Mouse (Mus musculus) lung, adult 2 months (tissue): ENCODE results near the gene Tnfaip3. TPM values are rescaled to one million over a fixed set of nuclear protein-coding genes. Genes with fewer than 3 reads are reported as not detected.

Experiments
- DNase-seq: peaks from one replicate; pipeline ENCODE4 v3.0.0; 2022
- H3K4me1 ChIP-seq: fragments of 200-500 bp; 2 replicates; pipeline ENCODE4 v1.6.1; 2011; ENCODE audit warnings: low read length; ENCODE audit not compliant: control insufficient read depth, insufficient read depth
- H3K4me3 ChIP-seq: fragments of 200-500 bp; replicated peaks from 2 replicates; pipeline ENCODE3; 2011; ENCODE audit warnings: low read depth, mild to moderate bottlenecking, control low read depth, low read length; ENCODE audit errors: extremely low read depth
- CTCF ChIP-seq: fragments of 200-500 bp; IDR thresholded peaks from 2 replicates; pipeline ENCODE4 v1.5.1; 2011; ENCODE audit warnings: mild to moderate bottlenecking, low read length, control low read depth; ENCODE audit not compliant: insufficient read depth
- POLR2A ChIP-seq: fragments of 200-500 bp; IDR thresholded peaks from 2 replicates; pipeline ENCODE4 v1.6.1; 2011; ENCODE audit warnings: low read depth, mild to moderate bottlenecking, control low read depth, low read length, borderline replicate concordance; ENCODE audit errors: extremely low read depth
- WGBS: fragments of 180-500 bp; shearing (Covaris S2); methylation state at CpG from one replicate; pipeline ENCODE4 v1.1.7; 2018; 5-methylcytosine and 5-hydroxymethylcytosine counted together
- polyA plus RNA-seq: library from polyadenylated mRNA; depleted of rRNA; stranded (reverse); fragments of >200 nt; gene quantifications from 2 replicates; pipeline ENCODE4 v1.2.3, GENCODE M21; 2012

Gene Tnfaip3
- polyA plus RNA-seq, 1 experiment, result 7.2 TPM

DNA sequence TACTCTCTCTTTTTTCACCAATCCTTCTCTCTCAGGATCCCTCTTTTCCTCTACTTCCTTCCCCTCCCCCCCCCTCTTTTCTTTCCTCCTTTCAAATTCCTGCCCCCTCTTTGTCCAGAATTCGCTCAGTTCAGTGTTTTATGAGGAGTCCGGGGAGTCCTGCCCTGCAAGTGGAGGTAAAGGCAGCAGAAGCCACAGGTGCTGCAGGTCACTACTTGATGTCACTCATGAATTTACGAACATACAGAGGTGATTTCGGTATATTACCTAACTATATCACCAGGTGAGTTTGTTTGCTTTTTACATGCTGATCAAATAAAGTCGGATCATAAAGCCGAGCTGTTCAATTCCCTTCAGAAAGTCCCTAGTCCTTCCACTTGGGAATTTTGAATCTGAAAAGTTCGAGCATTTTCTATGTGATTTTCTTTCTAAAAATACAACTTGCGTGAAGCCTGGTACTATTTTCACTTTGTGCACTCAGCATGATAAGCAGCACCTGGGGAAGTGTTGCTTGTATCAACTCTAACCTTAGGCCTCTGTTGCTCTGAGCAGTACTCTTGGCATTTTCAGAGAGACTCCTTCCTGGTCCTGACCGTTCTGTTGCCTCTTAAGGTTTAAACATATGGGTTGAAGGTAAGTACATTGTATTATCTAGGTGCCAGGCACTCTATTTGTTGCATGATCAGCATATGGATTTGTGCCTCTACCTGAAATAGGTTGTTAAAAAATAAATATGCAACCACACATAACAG is 29.5 kb upstream of the Tnfaip3 start:
- WGBS, result 73% methylated on average over 9 of the region's 9 CpGs
- H3K4me3 ChIP-seq, result no peak overlapping the region
- H3K4me1 ChIP-seq, result no peaks in the 10 kb centered on the region
- DNase-seq, result no peak
- no peak for TF ChIP-seq CTCF
- TF ChIP-seq POLR2A, result no peak

- no peak for DNase-seq
- 63% methylated on average over 4 of the region's 4 CpGs for WGBS
- TF ChIP-seq POLR2A (no peak), CTCF (no peak)
- Histone ChIP-seq H3K4me3 (no peak overlapping the region), H3K4me1 (no peaks in the 10 kb centered on the region)
Measured at GRCm38 (mm10) chr10:19043529-19044262, 28.2 kb upstream of the Tnfaip3 start.

- 86% methylated on average over 2 of the region's 2 CpGs for WGBS
- H3K4me1 ChIP-seq, result peaks cover 3% of the 10 kb centered on the region
- TF ChIP-seq POLR2A, result no peak
- DNase-seq, result no peak
- no peak overlapping the region for H3K4me3 ChIP-seq
Measured at GRCm38 (mm10) chr10:19040147-19040546, 24.7 kb upstream of the Tnfaip3 start.

GRCm38 (mm10) chr10:19034764-19035163 is 19.3 kb upstream of the Tnfaip3 start:
- H3K4me1 ChIP-seq, result peaks cover 10% of the 10 kb centered on the region
- DNase-seq, result no peak
- TF ChIP-seq POLR2A, result no peak
- no peak for TF ChIP-seq CTCF
- 44% methylated on average over 3 of the region's 3 CpGs for WGBS
- no peak overlapping the region for H3K4me3 ChIP-seq

GRCm38 (mm10) chr10:19033696-19034095 is 18.2 kb upstream of the Tnfaip3 start:
- Histone ChIP-seq H3K4me1 (peaks cover 10% of the 10 kb centered on the region), H3K4me3 (no peak overlapping the region)
- no peak for DNase-seq
- WGBS, result 59% methylated on average over 1 of the region's 1 CpGs
- TF ChIP-seq CTCF, result no peak
- no peak for TF ChIP-seq POLR2A

GRCm38 (mm10) chr10:19031875-19032274 is 16.4 kb upstream of the Tnfaip3 start:
- Histone ChIP-seq H3K4me3 (no peak overlapping the region), H3K4me1 (peaks cover 10% of the 10 kb centered on the region)
- no peak for DNase-seq
- TF ChIP-seq CTCF (no peak), POLR2A (no peak)

DNA sequence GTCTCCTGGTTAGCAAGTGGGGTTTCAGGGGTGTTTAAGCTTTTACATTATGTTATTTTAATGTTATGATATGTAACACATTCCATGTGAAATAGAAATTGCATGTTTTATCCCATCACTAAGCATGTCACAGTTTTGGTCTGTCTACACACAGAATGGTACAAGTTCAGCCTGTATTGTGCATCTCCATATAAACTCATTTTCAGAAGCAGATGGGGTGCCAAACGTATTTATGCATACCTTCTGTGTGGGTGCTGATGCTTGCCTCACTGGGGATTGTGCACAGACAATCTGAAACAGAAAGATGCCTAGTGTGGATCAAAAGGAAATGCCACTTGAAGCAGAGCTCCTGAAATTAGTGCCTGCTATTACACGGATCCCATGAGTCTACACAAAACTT is 15.2 kb upstream of the Tnfaip3 start:
- no peak for DNase-seq
- H3K4me3 ChIP-seq, result no peak overlapping the region
- WGBS, result 71% methylated on average over 2 of the region's 2 CpGs
- peaks cover 10% of the 10 kb centered on the region for H3K4me1 ChIP-seq
- no peak for TF ChIP-seq POLR2A
- TF ChIP-seq CTCF, result no peak

DNA sequence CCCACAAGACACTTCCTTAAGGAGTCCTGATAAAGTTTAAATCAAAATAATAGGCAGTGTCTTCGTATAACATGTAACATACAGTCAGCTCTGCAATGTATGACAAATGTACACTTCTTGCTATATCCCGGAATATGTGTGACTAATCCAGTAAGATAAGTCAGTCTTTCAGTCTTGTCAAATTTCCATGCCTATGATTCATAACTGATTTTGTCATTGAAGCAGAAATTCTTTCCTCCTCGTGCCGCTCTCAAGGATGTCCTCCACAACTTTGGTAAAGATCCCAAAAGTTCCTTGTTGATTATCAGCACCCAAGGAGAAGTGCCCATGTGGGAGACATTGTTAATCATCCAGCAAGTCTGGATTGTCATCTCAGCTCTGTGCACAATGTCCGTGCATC is 11.3 kb upstream of the Tnfaip3 start:
- no peak for TF ChIP-seq CTCF
- TF ChIP-seq POLR2A, result no peak
- no peak overlapping the region for H3K4me3 ChIP-seq
- 86% methylated on average over 5 of the region's 5 CpGs for WGBS
- H3K4me1 ChIP-seq, result no peaks in the 10 kb centered on the region
- DNase-seq, result no peak

GRCm38 (mm10) chr10:19024353-19024752 is 8.9 kb upstream of the Tnfaip3 start:
- WGBS, result 83% methylated on average over 5 of the region's 5 CpGs
- no peaks in the 10 kb centered on the region for H3K4me1 ChIP-seq
- no peak overlapping the region for H3K4me3 ChIP-seq
- DNase-seq, result no peak
- TF ChIP-seq CTCF, result no peak
- TF ChIP-seq POLR2A, result no peak

DNA sequence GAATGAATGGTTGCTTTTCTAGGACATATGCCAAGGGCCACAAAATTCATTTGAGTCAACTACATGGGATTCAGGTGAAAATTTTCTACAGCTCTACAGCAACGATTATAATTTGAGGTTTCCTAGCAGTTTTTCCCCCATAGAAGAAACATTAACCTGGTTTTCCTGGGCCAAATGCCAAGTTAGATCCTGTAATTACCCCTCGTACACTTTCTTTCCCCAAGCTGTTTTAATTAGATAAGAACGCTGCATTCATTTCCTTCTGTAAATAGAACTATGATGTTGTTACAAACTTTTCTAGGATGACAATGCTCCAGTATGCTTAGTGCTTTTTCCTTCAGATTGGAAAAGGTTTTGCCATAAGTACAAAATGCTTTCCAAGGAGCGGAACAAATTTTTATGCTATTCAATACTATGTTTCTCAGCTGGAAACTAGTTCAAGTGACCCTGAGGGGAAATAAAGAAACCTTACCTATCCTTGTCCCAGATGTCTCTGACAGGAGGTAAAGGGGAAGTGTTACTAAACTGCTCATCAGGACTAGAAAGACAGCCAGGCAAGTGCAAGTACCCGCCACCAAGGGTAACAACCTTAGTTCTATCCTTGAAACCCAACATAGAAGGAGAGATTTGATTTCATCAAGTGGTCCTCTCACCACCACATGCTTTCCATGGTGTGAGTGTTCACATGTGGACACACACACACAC is 8.3 kb upstream of the Tnfaip3 start:
- H3K4me1 ChIP-seq, result no peaks in the 10 kb centered on the region
- TF ChIP-seq POLR2A, result no peak
- no peak for TF ChIP-seq CTCF
- H3K4me3 ChIP-seq, result no peak overlapping the region
- no peak for DNase-seq
- WGBS, result 60% methylated on average over 5 of the region's 5 CpGs

- DNase-seq, result no peak
- H3K4me1 ChIP-seq, result no peaks in the 10 kb centered on the region
- 68% methylated on average over 1 of the region's 1 CpGs for WGBS
- no peak overlapping the region for H3K4me3 ChIP-seq
- TF ChIP-seq POLR2A (no peak), CTCF (no peak)
Measured at GRCm38 (mm10) chr10:19022272-19022671, 6.8 kb upstream of the Tnfaip3 start.
